Mouse (Mus musculus) erythroblast, embryonic 14.5 days (primary cell): ENCODE results near the gene Pdcl3. TPM values are rescaled to one million over a fixed set of nuclear protein-coding genes. Genes with fewer than 3 reads are reported as not detected.
"Not testable (repeated sequence)": the region's sequence is repeated elsewhere in the genome, so short reads cannot be mapped to it uniquely, and the experiment has no call there.

Experiments
- H3K27me3 ChIP-seq: 2 replicates; pipeline ENCODE4 v1.6.1; 2012; ENCODE audit warnings: inconsistent platforms; ENCODE audit not compliant: control insufficient read depth
- H3K36me3 ChIP-seq: 2 replicates; pipeline ENCODE4 v1.6.1; 2012; ENCODE audit warnings: mild to moderate bottlenecking, inconsistent platforms; ENCODE audit not compliant: control insufficient read depth
- H3K4me1 ChIP-seq: 2 replicates; pipeline ENCODE4 v1.6.1; 2012; ENCODE audit warnings: inconsistent platforms; ENCODE audit not compliant: control insufficient read depth
- H3K4me3 ChIP-seq: replicated peaks from 2 replicates; pipeline ENCODE3; 2012; ENCODE audit warnings: moderate library complexity, mild to moderate bottlenecking, inconsistent platforms
- H3K9me3 ChIP-seq: 2 replicates; pipeline ENCODE4 v1.6.1; 2012; ENCODE audit warnings: low read length, inconsistent platforms, mixed read lengths; ENCODE audit not compliant: control insufficient read depth
- GATA1 ChIP-seq: IDR thresholded peaks from 2 replicates; pipeline ENCODE4 v1.6.1; 2012; ENCODE audit warnings: low read length, inconsistent platforms, mixed read lengths
- TAL1 ChIP-seq: IDR thresholded peaks from 3 replicates; pipeline ENCODE4 v1.6.1; 2012; ENCODE audit warnings: low read length, inconsistent platforms, mixed read lengths
- polyA plus RNA-seq: library from polyadenylated mRNA; stranded (reverse); fragments of >175 nt; gene quantifications from 2 replicates; pipeline ENCODE4 v1.2.3, GENCODE M21; 2012

Gene Pdcl3
- polyA plus RNA-seq, 1 experiment: 0.99 TPM

- Histone ChIP-seq H3K4me1 (no peaks in the 10 kb centered on the region), H3K9me3 (no peaks in the 10 kb centered on the region), H3K27me3 (no peaks in the 10 kb centered on the region), H3K36me3 (no peaks in the 10 kb centered on the region), H3K4me3 (no peak overlapping the region)
- TF ChIP-seq GATA1: no peak
- TF ChIP-seq TAL1: no peak
These were observed 28.4 kb downstream of the Pdcl3 start for GRCm38 (mm10) chr1:39013843-39014242.

GRCm38 (mm10) chr1:39015529-39015928 lies 30.1 kb downstream of the Pdcl3 start:
- H3K4me3 ChIP-seq: no peak overlapping the region
- H3K36me3 ChIP-seq: no peaks in the 10 kb centered on the region
- TF ChIP-seq GATA1 (no peak), TAL1 (no peak)
- H3K9me3 ChIP-seq: no peaks in the 10 kb centered on the region
- H3K4me1 ChIP-seq: no peaks in the 10 kb centered on the region
- no peaks in the 10 kb centered on the region for H3K27me3 ChIP-seq

GRCm38 (mm10) chr1:39017871-39018270 lies 32.5 kb downstream of the Pdcl3 start:
- Histone ChIP-seq H3K4me3 (no peak overlapping the region), H3K36me3 (no peaks in the 10 kb centered on the region), H3K4me1 (no peaks in the 10 kb centered on the region), H3K27me3 (no peaks in the 10 kb centered on the region), H3K9me3 (no peaks in the 10 kb centered on the region)
- no peak for TF ChIP-seq TAL1
- TF ChIP-seq GATA1: no peak

- H3K27me3 ChIP-seq: peaks cover 3% of the 10 kb centered on the region
These were observed 39.7 kb downstream of the Pdcl3 start for GRCm38 (mm10) chr1:39025142-39025541.

GRCm38 (mm10) chr1:39025840-39026239 lies 40.4 kb downstream of the Pdcl3 start:
- Histone ChIP-seq H3K9me3 (no peaks in the 10 kb centered on the region), H3K27me3 (peaks cover 3% of the 10 kb centered on the region), H3K4me3 (no peak overlapping the region), H3K36me3 (no peaks in the 10 kb centered on the region), H3K4me1 (no peaks in the 10 kb centered on the region)
- TF ChIP-seq TAL1 (no peak), GATA1 (no peak)

More at GRCm38 (mm10) chr1:39025142-39025541, 39.7 kb downstream of the Pdcl3 start:
- Histone ChIP-seq H3K9me3 (no peaks in the 10 kb centered on the region), H3K36me3 (no peaks in the 10 kb centered on the region), H3K4me1 (no peaks in the 10 kb centered on the region), H3K4me3 (no peak overlapping the region)
- TF ChIP-seq GATA1: no peak
- no peak for TF ChIP-seq TAL1

- H3K27me3 ChIP-seq: peaks cover 3% of the 10 kb centered on the region
- H3K9me3 ChIP-seq: no peaks in the 10 kb centered on the region
- H3K4me1 ChIP-seq: no peaks in the 10 kb centered on the region
- H3K4me3 ChIP-seq: no peak overlapping the region
- no peaks in the 10 kb centered on the region for H3K36me3 ChIP-seq
- TF ChIP-seq TAL1 (no peak), GATA1 (no peak)
These were observed 43.8 kb downstream of the Pdcl3 start for GRCm38 (mm10) chr1:39029176-39029575.

- Histone ChIP-seq H3K27me3 (peaks cover 3% of the 10 kb centered on the region), H3K9me3 (peaks cover 4% of the 10 kb centered on the region; the same call in 1 of the 2 replicates), H3K4me3 (no peak overlapping the region), H3K4me1 (no peaks in the 10 kb centered on the region), H3K36me3 (no peaks in the 10 kb centered on the region)
- TF ChIP-seq TAL1 (no peak), GATA1 (no peak)
These were observed 44.7 kb downstream of the Pdcl3 start for GRCm38 (mm10) chr1:39030108-39030507.

- Histone ChIP-seq H3K9me3 (peaks cover 4% of the 10 kb centered on the region; the same call in 1 of the 2 replicates), H3K4me3 (no peak overlapping the region), H3K36me3 (no peaks in the 10 kb centered on the region), H3K27me3 (no peaks in the 10 kb centered on the region), H3K4me1 (no peaks in the 10 kb centered on the region)
- TF ChIP-seq GATA1 (no peak), TAL1 (no peak)
These were observed 50.4 kb downstream of the Pdcl3 start for GRCm38 (mm10) chr1:39035817-39036216.

GRCm38 (mm10) chr1:39042188-39042587 lies 56.8 kb downstream of the Pdcl3 start:
- Histone ChIP-seq H3K9me3 (no peaks in the 10 kb centered on the region), H3K27me3 (no peaks in the 10 kb centered on the region), H3K4me3 (no peak overlapping the region), H3K4me1 (no peaks in the 10 kb centered on the region), H3K36me3 (no peaks in the 10 kb centered on the region)
- TF ChIP-seq TAL1 (no peak), GATA1 (no peak)

- not testable (repeated sequence) for H3K4me3 ChIP-seq, H3K27me3 ChIP-seq, H3K4me1 ChIP-seq, H3K36me3 ChIP-seq
- peaks cover 10% of the 10 kb centered on the region for H3K9me3 ChIP-seq
These were observed 59.0 kb downstream of the Pdcl3 start for GRCm38 (mm10) chr1:39044442-39044841.
